Mouse (Mus musculus): ENCODE data around the gene Shisal2a.

DNA sequence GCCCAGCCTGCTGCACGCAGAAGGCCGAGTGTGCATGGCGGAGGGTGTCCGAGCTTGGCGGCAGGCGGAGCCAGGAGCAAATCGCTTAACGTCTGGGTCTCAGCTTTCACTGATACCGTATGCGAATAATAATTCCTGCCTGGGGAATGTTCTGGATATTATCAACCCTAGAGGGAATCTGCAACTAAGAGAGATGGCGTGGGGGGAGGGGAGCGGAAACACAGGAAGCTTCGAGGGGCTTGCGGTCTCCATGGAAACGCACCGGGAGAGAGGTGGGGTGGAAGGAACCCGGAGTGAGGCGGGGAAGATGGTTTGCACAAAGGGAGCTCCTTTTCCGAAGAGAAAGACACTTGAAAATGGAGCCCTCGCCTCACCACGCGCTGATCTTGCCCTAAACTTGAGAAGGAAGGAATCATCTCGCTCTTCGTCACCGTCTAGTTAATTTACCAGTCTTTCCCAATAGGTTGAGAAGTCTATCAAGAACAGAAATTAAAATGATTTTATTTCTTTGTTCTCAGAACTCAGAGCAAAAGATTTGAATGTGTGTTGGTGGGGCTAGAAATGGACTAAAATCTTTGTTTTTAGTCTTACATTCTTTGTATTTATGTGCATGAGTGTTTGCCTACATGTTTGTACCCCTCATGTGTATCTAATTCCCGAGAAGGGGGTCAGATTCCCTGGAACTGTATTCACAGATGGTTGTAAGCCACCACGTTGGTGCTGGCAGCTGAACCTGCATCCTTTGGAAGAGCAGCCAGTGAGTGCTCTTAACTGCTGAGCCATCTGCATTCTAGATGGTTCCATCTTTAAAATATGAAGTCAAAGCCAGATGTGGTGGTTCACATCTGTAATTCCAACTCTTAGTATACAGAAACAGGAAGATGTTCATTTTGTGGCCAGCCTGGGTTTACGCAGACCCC is 22.8 kb downstream of the Shisal2a start:
- TF ChIP-seq CTCF (IDR thresholded peaks at IDR 0.05; ENCODE audit: low read depth, low read length) (no peak), GATA1 (IDR thresholded peaks at IDR 0.05; ENCODE audit: borderline replicate concordance, low read length) (no peak), TAL1 (conservative IDR thresholded peaks at IDR 0.05; ENCODE audit: low read depth, low read length) (no peak)

All from G1E (cell line).